Mouse (Mus musculus) CH12.LX (cell line): ENCODE results near the gene Ryr1. TPM values are rescaled to one million over a fixed set of nuclear protein-coding genes. Genes with fewer than 3 reads are reported as not detected.
"Not testable (repeated sequence)": the region's sequence is repeated elsewhere in the genome, so short reads cannot be mapped to it uniquely, and the experiment has no call there.

Experiments
- DNase-seq: peaks from one replicate; pipeline ENCODE4 v3.0.0-alpha.2; 2013; ENCODE audit errors: extremely low read depth
- H3K27ac ChIP-seq: 2 replicates; pipeline ENCODE4 v1.5.1; 2012; ENCODE audit warnings: low read depth, mild to moderate bottlenecking, control low read depth, moderate library complexity; ENCODE audit not compliant: insufficient read depth
- H3K27me3 ChIP-seq: replicated peaks from 2 replicates; pipeline ENCODE3; 2012; ENCODE audit warnings: inconsistent platforms
- H3K36me3 ChIP-seq, 2 experiments: replicated peaks in 1 of 2; 2 replicates each; pipeline versions ENCODE3 to v1.6.1; 2012; ENCODE audit warnings: inconsistent platforms in 1 of 2, low read length in 1 of 2, mild to moderate bottlenecking in 1 of 2, mixed read lengths in 1 of 2, moderate library complexity in 1 of 2; ENCODE audit not compliant: control insufficient read depth in 1 of 2, insufficient read depth in 1 of 2
- H3K4me1 ChIP-seq, 2 experiments: 2 replicates each; pipeline ENCODE4 v1.6.1; 2012; ENCODE audit warnings: inconsistent platforms in 1 of 2, moderate library complexity in 1 of 2; ENCODE audit not compliant: insufficient read depth in 2 of 2, control insufficient read depth in 1 of 2
- H3K4me2 ChIP-seq: 2 replicates; pipeline ENCODE4 v1.6.1; 2012; ENCODE audit warnings: low read depth, mild to moderate bottlenecking, control low read depth; ENCODE audit not compliant: poor library complexity, insufficient read depth, severe bottlenecking
- H3K4me3 ChIP-seq, 3 experiments: fragments of 150-350 bp in 1 of 3; sonication (generic) in 1 of 3; replicated peaks in 1 of 3; 2 replicates each; pipeline versions ENCODE3 to v1.5.1; 2011 to 2012; ENCODE audit warnings: low read depth in 2 of 3, low read length in 2 of 3, mild to moderate bottlenecking in 2 of 3, moderate library complexity in 2 of 3, control low read depth in 1 of 3, improper control_type of control experiment in 1 of 3, inconsistent platforms in 1 of 3, mixed read lengths in 1 of 3; ENCODE audit not compliant: poor library complexity in 1 of 3
- H3K79me2 ChIP-seq: replicated peaks from 2 replicates; pipeline ENCODE4 v1.6.1; 2012; ENCODE audit warnings: mild to moderate bottlenecking, moderate library complexity; ENCODE audit not compliant: control insufficient read depth, poor library complexity, insufficient read depth, severe bottlenecking; ENCODE audit errors: extremely low read depth
- H3K9ac ChIP-seq: 2 replicates; pipeline ENCODE4 v1.6.1; 2012; ENCODE audit warnings: low read depth, mild to moderate bottlenecking, control low read depth, moderate library complexity; ENCODE audit not compliant: insufficient read depth
- H3K9me3 ChIP-seq: replicated peaks from 2 replicates; pipeline ENCODE3; 2012; ENCODE audit warnings: low read length, inconsistent platforms, mixed read lengths
- CHD1 ChIP-seq: IDR thresholded peaks from 2 replicates; pipeline ENCODE4 v1.6.1; 2012; ENCODE audit warnings: low read depth, low read length, improper control_type of control experiment, inconsistent platforms
- CTCF ChIP-seq, 2 experiments: IDR thresholded peaks in 1 of 2; conservative IDR thresholded peaks in 1 of 2; 2 replicates each; pipeline ENCODE4 v1.5.1; 2011 to 2012; ENCODE audit warnings: low read depth in 2 of 2, low read length in 2 of 2, improper control_type of control experiment in 1 of 2, inconsistent platforms in 1 of 2, mild to moderate bottlenecking in 1 of 2, moderate library complexity in 1 of 2
- E2F4 ChIP-seq: IDR thresholded peaks from 2 replicates; pipeline ENCODE4 v1.6.1; 2011; ENCODE audit warnings: low read depth, low read length, improper control_type of control experiment; ENCODE audit not compliant: insufficient replicate concordance
- EP300 ChIP-seq: IDR thresholded peaks from 2 replicates; pipeline ENCODE4 v1.6.1; 2011; ENCODE audit warnings: low read length, improper control_type of control experiment
- HCFC1 ChIP-seq: IDR thresholded peaks from 2 replicates; pipeline ENCODE4 v1.6.1; 2012; ENCODE audit warnings: low read depth, mild to moderate bottlenecking, inconsistent platforms, low read length, improper control_type of control experiment
- JUN ChIP-seq: IDR thresholded peaks from 2 replicates; pipeline ENCODE4 v1.6.1; 2011; ENCODE audit warnings: low read depth, mild to moderate bottlenecking, low read length, improper control_type of control experiment, moderate library complexity; ENCODE audit not compliant: insufficient read depth
- KAT2A ChIP-seq: IDR thresholded peaks from 2 replicates; pipeline ENCODE4 v1.6.1; 2012; ENCODE audit warnings: low read length, improper control_type of control experiment, inconsistent platforms; ENCODE audit not compliant: insufficient replicate concordance
- MAZ ChIP-seq: IDR thresholded peaks from 2 replicates; pipeline ENCODE4 v1.6.1; 2012; ENCODE audit warnings: low read depth, mild to moderate bottlenecking, inconsistent platforms, low read length, improper control_type of control experiment, moderate library complexity
- MXI1 ChIP-seq: IDR thresholded peaks from 2 replicates; pipeline ENCODE4 v1.6.1; 2011; ENCODE audit warnings: mild to moderate bottlenecking, low read depth, low read length, improper control_type of control experiment
- RAD21 ChIP-seq: IDR thresholded peaks from 2 replicates; pipeline ENCODE4 v1.6.1; 2011; ENCODE audit warnings: low read depth, mild to moderate bottlenecking, low read length, improper control_type of control experiment, moderate library complexity
- SMC3 ChIP-seq: IDR thresholded peaks from 2 replicates; pipeline ENCODE4 v1.6.1; 2011; ENCODE audit warnings: low read depth, low read length, improper control_type of control experiment
- USF2 ChIP-seq: conservative IDR thresholded peaks from 2 replicates; pipeline ENCODE4 v1.6.1; 2011; ENCODE audit warnings: low read depth, low read length, improper control_type of control experiment
- ZC3H11A ChIP-seq: IDR thresholded peaks from 2 replicates; pipeline ENCODE4 v1.6.1; 2012; ENCODE audit warnings: low read depth, mild to moderate bottlenecking, inconsistent platforms, low read length, improper control_type of control experiment
- ZMIZ1 ChIP-seq: IDR thresholded peaks from 2 replicates; pipeline ENCODE4 v1.6.1; 2012; ENCODE audit warnings: low read depth, mild to moderate bottlenecking, inconsistent platforms, low read length, improper control_type of control experiment
- dilution Hi-C: fragments of 300-500 bp; cut with MboI; formaldehyde crosslinking; loops from 2 replicates; pipeline ENCODE4 v1.14.3; 2020; ENCODE audit warnings: low sequenced_read_pairs; ENCODE audit not compliant: extremely low pct_unique_long_range_greater_than_20kb, extremely low pct_ligation_motif_present
- in situ Hi-C: fragments of 300-500 bp; cut with MboI; formaldehyde crosslinking; loops from 3 replicates; pipeline ENCODE4 v1.14.3; 2019; ENCODE audit warnings: low sequenced_read_pairs, low pct_ligation_motif_present, low pct_unique_long_range_greater_than_20kb, mixed read lengths
- polyA plus RNA-seq: library from polyadenylated mRNA; unstranded; fragments of >175 nt; gene quantifications from 2 replicates; pipeline ENCODE4 v1.2.1, GENCODE M21; 2012; ENCODE audit warnings: low read depth; ENCODE audit not compliant: insufficient read length
- total RNA-seq, 2 experiments: library from RNA; depleted of rRNA; stranded (reverse); fragments of 300-350 nt in 1 of 2; fragments of >200 nt in 1 of 2; gene quantifications; 2 replicates each; pipeline ENCODE4 v1.2.3; 2012 to 2014

Ryr1 gene
- total and polyA plus RNA-seq, 3 experiments, result 0.43 to 1.1 (median 0.68) TPM

DNA sequence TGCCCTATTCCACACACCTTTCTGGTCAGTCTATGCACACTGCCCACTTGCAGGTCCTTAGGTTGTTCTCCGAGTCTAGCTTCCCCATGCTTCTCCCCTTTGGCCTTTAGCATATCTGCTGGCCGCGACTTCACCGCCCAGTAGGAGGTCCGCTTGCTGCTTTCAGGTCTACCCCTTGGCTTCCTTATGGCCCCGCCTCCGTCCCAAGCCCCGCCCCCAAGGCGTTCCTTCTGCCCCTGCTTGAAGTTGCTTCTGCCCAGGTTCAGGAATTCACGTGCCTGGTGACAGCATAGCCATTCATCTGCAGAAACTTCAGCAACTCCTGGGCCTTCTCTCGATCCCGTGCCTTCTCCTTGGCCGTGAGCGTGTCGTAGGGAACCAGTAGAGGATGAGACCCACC lies 57.2 kb downstream of the Ryr1 start:
- dilution Hi-C loops (no loop called here), in situ Hi-C loops (loop anchor here (25.0 kb wide), 1 partner anchor 445 kb away; the partner anchor contains the start of gene Sipa1l3)
- TF ChIP-seq RAD21, result no peak
- TF ChIP-seq ZMIZ1, result no peak
- TF ChIP-seq EP300, result no peak
- TF ChIP-seq CTCF (conservative IDR thresholded peaks at IDR 0.05 in 1 of 2, IDR thresholded peaks at IDR 0.05 in 1 of 2; ENCODE audit: low read depth in 2 of 2, low read length in 2 of 2), result no peak
- no peak for TF ChIP-seq USF2
- TF ChIP-seq CHD1, result no peak
- no peak for TF ChIP-seq JUN
- no peak for TF ChIP-seq KAT2A
- no peak for TF ChIP-seq MAZ
- TF ChIP-seq HCFC1, result no peak
- Histone ChIP-seq H3K9me3 (peaks cover 23% of the 10 kb centered on the region), H3K27ac (no peak overlapping the region), H3K27me3 (peaks cover 4% of the 10 kb centered on the region), H3K4me2 (no peak overlapping the region), H3K4me1 (peaks cover 6 to 8% of the 10 kb centered on the region in 2 experiments), H3K9ac (no peak overlapping the region), H3K36me3 (no peaks in the 10 kb centered on the region), H3K79me2 (no peaks in the 10 kb centered on the region), H3K4me3 (no peak overlapping the region)
- DNase-seq, result no peak

DNA sequence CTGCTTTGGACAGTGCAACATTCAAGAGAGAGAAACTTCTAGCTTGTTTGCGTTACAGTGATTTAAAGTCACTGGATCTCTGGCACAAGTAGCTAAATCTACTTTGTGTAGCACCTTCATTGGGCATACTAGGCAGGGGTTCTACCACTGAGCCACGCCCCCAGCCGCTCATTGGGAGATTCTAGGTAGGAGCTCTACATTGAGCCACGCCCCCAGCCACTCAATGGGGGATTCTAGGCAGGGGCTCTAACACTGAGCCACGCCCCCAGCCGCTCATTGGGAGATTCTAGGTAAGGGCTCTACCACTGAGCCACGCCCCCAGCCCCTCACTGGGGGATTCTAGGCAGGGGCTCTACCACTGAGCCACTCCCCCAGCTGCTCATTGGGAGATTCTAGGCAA lies 61.5 kb downstream of the Ryr1 start:
- H3K27ac ChIP-seq, H3K79me2 ChIP-seq, H3K4me2 ChIP-seq, H3K4me1 ChIP-seq, H3K9ac ChIP-seq, DNase-seq, dilution Hi-C loops, H3K4me3 ChIP-seq, H3K36me3 ChIP-seq, H3K9me3 ChIP-seq: not testable (repeated sequence)
- in situ Hi-C loops, result loop anchor here (25.0 kb wide), 1 partner anchor 449 kb away; the partner anchor contains the start of gene Sipa1l3
- peaks cover 19% of the 10 kb centered on the region for H3K27me3 ChIP-seq

GRCm38 (mm10) chr7:29061522-29062037 lies 63.4 kb downstream of the Ryr1 start:
- DNase-seq, result no peak
- Histone ChIP-seq H3K4me3 (no peak overlapping the region), H3K4me2 (no peak overlapping the region), H3K4me1 (peaks cover 0 to 3% of the 10 kb centered on the region in 2 experiments; a peak in 1 of 4 replicates), H3K27me3 (peaks cover 36% of the 10 kb centered on the region), H3K9ac (no peak overlapping the region), H3K36me3 (no peaks in the 10 kb centered on the region), H3K27ac (no peak overlapping the region), H3K9me3 (no peaks in the 10 kb centered on the region)
- no peak for TF ChIP-seq ZC3H11A
- TF ChIP-seq MXI1, result no peak
- TF ChIP-seq SMC3, result peak; percentile 18; the same call in 1 of the 2 replicates
- TF ChIP-seq ZMIZ1, result no peak
- TF ChIP-seq E2F4, result no peak
- TF ChIP-seq RAD21, result peak; percentile 44
- peak in 1 of 2 experiments; percentile 37; a peak in 3 of 4 replicates for TF ChIP-seq CTCF (conservative IDR thresholded peaks at IDR 0.05 in 1 of 2, IDR thresholded peaks at IDR 0.05 in 1 of 2; ENCODE audit: low read depth in 2 of 2, low read length in 2 of 2)
- TF ChIP-seq, all 38 proteins: peak for 3
- H3K79me2 ChIP-seq, result no peaks in the 10 kb centered on the region
- in situ Hi-C loops (loop anchor here (25.0 kb wide), 1 partner anchor 451 kb away; the partner anchor contains the start of gene Sipa1l3), dilution Hi-C loops (no loop called here)
